Mouse (Mus musculus) cerebellum, adult 2 months (tissue): ENCODE measurements around the gene Slc9a8. TPM values are rescaled to one million over a fixed set of nuclear protein-coding genes. Genes with fewer than 3 reads are reported as not detected.
"Not testable (repeated sequence)": the region's sequence is repeated elsewhere in the genome, so short reads cannot be mapped to it uniquely, and the experiment has no call there.

Experiments
- DNase-seq, 2 experiments: peaks; one replicate each; pipeline ENCODE4 v3.0.0; 2021
- H3K27ac ChIP-seq: fragments of 200-500 bp; 2 replicates; pipeline ENCODE4 v1.5.1; 2012; ENCODE audit warnings: low read length, control low read depth, inconsistent platforms; ENCODE audit not compliant: insufficient read depth
- H3K27me3 ChIP-seq: fragments of 200-500 bp; 2 replicates; pipeline ENCODE4 v1.6.1; 2012; ENCODE audit warnings: inconsistent platforms, mild to moderate bottlenecking, low read length, moderate library complexity; ENCODE audit not compliant: control insufficient read depth, insufficient read depth
- H3K4me1 ChIP-seq: fragments of 200-500 bp; 2 replicates; pipeline ENCODE4 v1.6.1; 2011; ENCODE audit warnings: low read length; ENCODE audit not compliant: control insufficient read depth, insufficient read depth
- H3K4me3 ChIP-seq: fragments of 200-500 bp; replicated peaks from 2 replicates; pipeline ENCODE3; 2011; ENCODE audit warnings: mild to moderate bottlenecking, low read depth, low read length, control low read depth; ENCODE audit not compliant: insufficient read depth
- CTCF ChIP-seq: fragments of 200-500 bp; IDR thresholded peaks from 2 replicates; pipeline ENCODE4 v1.5.1; 2011; ENCODE audit warnings: low read depth, mild to moderate bottlenecking, control low read depth, low read length, moderate library complexity, borderline replicate concordance; ENCODE audit not compliant: insufficient read depth
- POLR2A ChIP-seq: fragments of 200-500 bp; IDR thresholded peaks from 2 replicates; pipeline ENCODE4 v1.6.1; 2011; ENCODE audit warnings: low read length, control low read depth, borderline replicate concordance; ENCODE audit not compliant: insufficient read depth
- WGBS: fragments of 180-500 bp; shearing (Covaris S2); methylation state at CpG from one replicate; pipeline ENCODE4 v1.1.7; 2018; 5-methylcytosine and 5-hydroxymethylcytosine counted together
- polyA plus RNA-seq: library from polyadenylated mRNA; depleted of rRNA; stranded (reverse); fragments of >200 nt; gene quantifications from 2 replicates; pipeline ENCODE4 v1.2.3, GENCODE M21; 2012

Slc9a8 gene
- polyA plus RNA-seq, 1 experiment = 60.9 TPM

DNA sequence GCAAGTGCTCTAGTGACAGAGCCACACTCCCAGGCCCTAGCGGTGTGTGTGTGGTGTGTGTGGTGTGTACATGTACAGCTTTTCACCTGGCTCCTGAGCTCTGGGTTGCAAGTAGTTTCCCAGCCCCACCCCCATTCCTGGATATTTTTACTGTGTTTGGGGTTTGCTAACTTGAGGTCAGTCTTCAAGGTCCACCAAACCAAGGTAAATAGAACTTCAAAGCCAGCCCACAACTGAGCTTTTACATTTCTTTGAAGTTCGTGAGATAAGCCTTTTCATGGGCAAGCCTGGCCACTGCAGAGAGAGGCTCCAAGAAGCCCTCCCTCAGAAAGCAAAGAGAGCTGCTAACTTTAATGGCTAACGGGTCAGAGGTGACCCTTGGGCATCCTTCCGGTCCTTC is 42.5 kb upstream of the Slc9a8 start:
- H3K4me3 ChIP-seq = no peak overlapping the region
- H3K27ac ChIP-seq = no peak overlapping the region
- WGBS = 76% methylated on average over 4 of the region's 4 CpGs
- DNase-seq = no peak
- no peaks in the 10 kb centered on the region for H3K27me3 ChIP-seq
- peaks cover 3% of the 10 kb centered on the region for H3K4me1 ChIP-seq
- TF ChIP-seq POLR2A (no peak), CTCF (no peak)

DNA sequence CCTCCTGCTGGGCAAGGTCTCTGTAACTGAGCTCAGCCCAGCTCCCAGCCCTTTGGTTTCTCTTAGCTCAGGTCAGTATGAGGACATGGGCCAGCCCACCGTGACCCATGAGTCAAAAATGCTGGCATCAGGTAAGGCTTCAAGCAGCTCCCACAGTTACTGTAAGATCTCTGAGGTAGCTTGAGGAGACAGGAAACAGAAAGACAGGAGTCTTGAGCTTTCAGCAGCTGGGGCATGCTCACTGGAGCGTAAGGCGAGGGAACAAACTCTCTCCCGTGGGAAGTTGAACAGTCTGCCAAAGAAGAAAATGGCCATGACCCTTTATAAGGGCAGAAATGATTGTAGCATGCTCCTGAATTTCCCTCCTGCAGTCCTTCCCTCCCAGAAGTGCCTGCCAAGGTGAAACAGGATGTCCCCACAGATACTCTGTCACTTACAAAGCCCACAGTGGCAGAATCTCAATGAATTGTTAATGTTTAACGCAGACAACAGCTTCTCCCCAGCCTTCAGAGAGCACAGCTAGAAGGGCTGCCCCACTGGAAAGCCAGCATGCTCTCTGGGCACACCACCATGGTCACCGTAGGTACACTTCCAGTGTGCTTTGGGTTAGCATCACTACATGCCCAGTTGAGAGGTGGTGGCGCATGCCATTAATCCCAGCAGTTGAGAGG is 40.8 kb upstream of the Slc9a8 start:
- 55% methylated on average over 7 of the region's 7 CpGs for WGBS
- no peak overlapping the region for H3K27ac ChIP-seq

GRCm38 (mm10) chr2:167381596-167381995 is 39.9 kb upstream of the Slc9a8 start:
- no peak overlapping the region for H3K27ac ChIP-seq
- no peak for TF ChIP-seq CTCF
- no peak for TF ChIP-seq POLR2A
- DNase-seq = no peak
- H3K27me3 ChIP-seq = no peaks in the 10 kb centered on the region
- WGBS = 81% methylated on average over 7 of the region's 7 CpGs
- no peak overlapping the region for H3K4me3 ChIP-seq
- H3K4me1 ChIP-seq = no peaks in the 10 kb centered on the region

More for the DNA sequence above, 40.8 kb upstream of the Slc9a8 start:
- no peaks in the 10 kb centered on the region for H3K4me1 ChIP-seq
- no peak for DNase-seq
- no peak overlapping the region for H3K4me3 ChIP-seq
- TF ChIP-seq POLR2A (no peak), CTCF (no peak)
- H3K27me3 ChIP-seq = no peaks in the 10 kb centered on the region

- WGBS = 94% methylated on average over 7 of the region's 7 CpGs
- no peak overlapping the region for H3K4me3 ChIP-seq
- H3K27me3 ChIP-seq = no peaks in the 10 kb centered on the region
- no peak for TF ChIP-seq POLR2A
- no peak for TF ChIP-seq CTCF
- H3K27ac ChIP-seq = no peak overlapping the region
- no peaks in the 10 kb centered on the region for H3K4me1 ChIP-seq
- DNase-seq = no peak
Observed at GRCm38 (mm10) chr2:167382389-167382788, 39.1 kb upstream of the Slc9a8 start.

- Histone ChIP-seq H3K27ac (no peak overlapping the region), H3K4me1 (no peaks in the 10 kb centered on the region), H3K4me3 (no peak overlapping the region), H3K27me3 (no peaks in the 10 kb centered on the region)
- whole genome bisulfite sequencing = 84% methylated on average over 13 of the region's 13 CpGs
- TF ChIP-seq CTCF (no peak), POLR2A (no peak)
- DNase-seq = no peak
Observed at GRCm38 (mm10) chr2:167383666-167384083, 37.8 kb upstream of the Slc9a8 start.

DNA sequence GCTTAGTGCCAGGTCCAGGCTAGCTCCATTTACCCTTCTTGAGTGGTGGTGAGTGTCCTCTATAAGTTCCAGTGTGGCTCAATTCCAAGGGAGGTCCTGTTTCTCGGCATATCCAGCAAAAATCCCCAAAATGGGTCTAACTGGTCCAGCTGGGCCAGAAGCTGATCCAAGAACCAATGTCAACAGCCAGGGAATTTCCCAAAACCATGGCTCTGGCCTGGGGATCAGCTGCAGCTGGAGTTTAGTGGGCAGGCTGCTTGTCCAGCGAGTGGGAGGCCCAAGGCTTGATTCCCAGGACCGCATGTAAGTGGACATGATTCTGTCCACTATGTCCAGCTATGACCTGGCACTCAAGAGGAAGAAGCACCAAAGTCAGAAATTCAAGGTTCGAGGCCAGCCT is 35.1 kb upstream of the Slc9a8 start:
- WGBS = 82% methylated on average over 4 of the region's 4 CpGs
- TF ChIP-seq POLR2A = no peak
- no peak for TF ChIP-seq CTCF

GRCm38 (mm10) chr2:167386998-167387397 is 34.5 kb upstream of the Slc9a8 start:
- DNase-seq = no peak
- 61% methylated on average over 6 of the region's 6 CpGs for WGBS

More for the DNA sequence above, 35.1 kb upstream of the Slc9a8 start:
- Histone ChIP-seq H3K4me1 (no peaks in the 10 kb centered on the region), H3K4me3 (no peak overlapping the region), H3K27ac (no peak overlapping the region), H3K27me3 (no peaks in the 10 kb centered on the region)
- DNase-seq = no peak

GRCm38 (mm10) chr2:167394426-167394825 is 27.1 kb upstream of the Slc9a8 start:
- no peak overlapping the region for H3K4me3 ChIP-seq
- H3K4me1 ChIP-seq = peaks cover 4% of the 10 kb centered on the region
- no peaks in the 10 kb centered on the region for H3K27me3 ChIP-seq
- no peak overlapping the region for H3K27ac ChIP-seq
- no peak for DNase-seq
- WGBS = 71% methylated on average over 7 of the region's 7 CpGs
- no peak for TF ChIP-seq POLR2A
- TF ChIP-seq CTCF = no peak

More at GRCm38 (mm10) chr2:167386998-167387397, 34.5 kb upstream of the Slc9a8 start:
- no peaks in the 10 kb centered on the region for H3K4me1 ChIP-seq
- H3K27me3 ChIP-seq = no peaks in the 10 kb centered on the region
- no peak overlapping the region for H3K4me3 ChIP-seq
- no peak overlapping the region for H3K27ac ChIP-seq
- no peak for TF ChIP-seq POLR2A
- no peak for TF ChIP-seq CTCF

GRCm38 (mm10) chr2:167396420-167396819 is 25.1 kb upstream of the Slc9a8 start:
- not testable (repeated sequence) for DNase-seq, H3K27ac ChIP-seq, H3K4me3 ChIP-seq, H3K4me1 ChIP-seq, H3K27me3 ChIP-seq
- WGBS = 96% methylated on average over 9 of the region's 9 CpGs
